Mouse (Mus musculus) layer of hippocampus, adult 11-12 months (tissue): ENCODE data around the gene Ralgps1.

ENCODE experiments used
- DNase-seq: peaks from one replicate; pipeline ENCODE4 v3.0.0; 2022; ENCODE audit warnings: low spot score

The Ralgps1 gene

GRCm38 (mm10) chr2:33370777-33371647 lies at the start of gene Ralgps1:
Gene Ralgps1 (minus strand): TSS chr2:33371486.
- peak; percentile 98 for DNase-seq

DNA sequence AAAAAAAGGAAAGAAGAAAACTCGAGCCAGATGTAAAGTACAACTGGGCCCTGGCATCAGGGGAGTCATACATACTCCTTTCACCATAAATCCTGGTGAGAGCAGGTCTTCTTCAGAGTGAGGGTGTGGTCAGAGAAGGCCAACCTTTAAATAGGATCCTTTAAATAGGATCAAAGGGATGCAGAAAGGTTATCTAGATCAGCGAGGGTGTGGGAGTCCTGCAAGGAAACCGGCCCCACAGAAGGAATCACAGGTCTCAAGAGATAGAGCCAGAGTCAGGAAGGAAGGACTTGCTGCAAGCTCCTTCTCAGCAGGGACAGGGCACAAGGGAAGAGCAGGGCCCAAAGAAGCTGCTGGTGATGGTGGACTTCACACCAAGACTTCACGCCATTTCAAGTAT lies 46.2 kb upstream of the Ralgps1 start:
- DNase-seq = no peak

GRCm38 (mm10) chr2:33414019-33414418 lies 42.7 kb upstream of the Ralgps1 start:
- no peak for DNase-seq

GRCm38 (mm10) chr2:33412111-33412510 lies 40.8 kb upstream of the Ralgps1 start:
- DNase-seq = no peak

GRCm38 (mm10) chr2:33403511-33404003 lies 32.3 kb upstream of the Ralgps1 start:
- DNase-seq = no peak

DNA sequence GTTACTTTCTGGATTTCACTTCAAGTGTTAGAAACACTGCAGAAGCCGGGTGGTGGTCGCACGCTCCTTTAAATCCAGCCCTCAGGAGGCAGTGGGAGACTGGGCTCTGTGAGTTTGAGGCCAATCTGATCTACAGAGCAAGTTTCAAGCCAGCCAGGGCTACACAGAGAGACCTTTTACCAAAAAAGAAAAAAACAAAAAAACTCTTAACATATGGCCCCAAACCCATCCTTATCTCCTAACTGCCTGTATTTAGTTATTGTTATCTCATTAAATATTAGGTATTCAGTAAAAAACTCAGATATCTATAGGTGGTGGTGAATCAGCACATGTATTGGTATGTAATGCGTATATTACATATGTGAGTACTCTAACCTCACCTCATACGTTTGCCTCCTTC lies 31.4 kb upstream of the Ralgps1 start:
- DNase-seq = no peak

DNA sequence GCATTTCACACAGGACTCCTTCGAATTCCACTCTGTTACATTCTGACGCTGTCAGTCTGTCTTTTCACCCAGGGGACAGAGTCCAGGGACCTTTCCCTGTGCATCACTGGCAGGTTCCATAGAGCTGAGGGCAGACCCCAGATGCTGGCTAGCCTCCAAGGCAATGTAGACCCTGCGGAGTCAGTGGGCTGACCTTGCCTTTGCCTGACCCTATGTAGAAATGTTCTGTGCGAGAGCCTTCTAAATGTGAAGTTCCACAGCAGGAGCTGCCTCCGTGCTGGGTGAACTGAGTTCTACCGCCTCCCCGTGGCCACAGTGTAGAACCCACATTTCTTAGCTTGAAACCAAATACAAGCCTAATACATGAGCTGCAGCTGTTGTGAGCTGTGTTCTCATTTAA lies 30.9 kb upstream of the Ralgps1 start:
- peak; percentile 70 for DNase-seq

- DNase-seq = peak; percentile 43
Observed at GRCm38 (mm10) chr2:33401217-33401616, 29.9 kb upstream of the Ralgps1 start.

GRCm38 (mm10) chr2:33400541-33400940 lies 29.3 kb upstream of the Ralgps1 start:
- no peak for DNase-seq

- DNase-seq = no peak
Observed at GRCm38 (mm10) chr2:33399091-33399490, 27.8 kb upstream of the Ralgps1 start.

DNA sequence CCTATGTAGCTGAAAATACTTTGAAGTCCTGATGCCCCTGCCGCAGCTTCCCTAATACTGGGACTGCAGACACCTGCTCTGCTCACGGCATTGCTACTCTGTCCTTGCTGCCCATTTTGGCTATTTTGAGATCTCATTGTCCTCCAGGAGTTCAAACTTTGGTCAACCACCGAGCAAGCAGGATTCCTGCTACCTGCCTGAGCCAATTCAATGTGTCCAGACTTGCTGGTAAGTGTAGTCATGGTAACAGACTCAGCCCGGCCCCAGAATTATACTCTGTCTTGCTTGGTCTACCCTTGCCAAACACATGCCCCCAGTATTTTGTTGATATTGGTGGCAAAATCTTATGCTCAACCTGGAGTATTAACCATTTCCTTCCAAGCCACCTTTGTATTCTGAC lies 25.8 kb upstream of the Ralgps1 start:
- no peak for DNase-seq

DNA sequence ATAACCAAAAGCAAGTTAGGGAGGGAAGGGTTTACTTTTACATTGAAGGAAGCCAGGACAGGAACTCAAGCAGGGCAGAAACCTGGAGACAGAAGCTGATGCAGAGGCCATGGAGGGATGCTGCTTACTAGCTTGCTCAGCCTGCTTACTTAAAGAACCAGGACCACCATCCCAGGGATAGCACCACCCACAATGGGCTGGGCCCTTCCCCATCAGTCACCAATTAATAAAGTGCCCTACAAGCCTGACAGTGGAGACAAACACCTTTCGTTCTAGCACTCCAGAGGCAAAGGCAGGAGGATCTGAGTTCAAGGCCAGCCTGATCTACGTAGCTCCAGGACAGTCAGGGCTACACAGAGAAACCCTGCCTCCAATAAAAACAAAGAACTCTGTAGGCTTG lies 23.8 kb upstream of the Ralgps1 start:
- no peak for DNase-seq

DNA sequence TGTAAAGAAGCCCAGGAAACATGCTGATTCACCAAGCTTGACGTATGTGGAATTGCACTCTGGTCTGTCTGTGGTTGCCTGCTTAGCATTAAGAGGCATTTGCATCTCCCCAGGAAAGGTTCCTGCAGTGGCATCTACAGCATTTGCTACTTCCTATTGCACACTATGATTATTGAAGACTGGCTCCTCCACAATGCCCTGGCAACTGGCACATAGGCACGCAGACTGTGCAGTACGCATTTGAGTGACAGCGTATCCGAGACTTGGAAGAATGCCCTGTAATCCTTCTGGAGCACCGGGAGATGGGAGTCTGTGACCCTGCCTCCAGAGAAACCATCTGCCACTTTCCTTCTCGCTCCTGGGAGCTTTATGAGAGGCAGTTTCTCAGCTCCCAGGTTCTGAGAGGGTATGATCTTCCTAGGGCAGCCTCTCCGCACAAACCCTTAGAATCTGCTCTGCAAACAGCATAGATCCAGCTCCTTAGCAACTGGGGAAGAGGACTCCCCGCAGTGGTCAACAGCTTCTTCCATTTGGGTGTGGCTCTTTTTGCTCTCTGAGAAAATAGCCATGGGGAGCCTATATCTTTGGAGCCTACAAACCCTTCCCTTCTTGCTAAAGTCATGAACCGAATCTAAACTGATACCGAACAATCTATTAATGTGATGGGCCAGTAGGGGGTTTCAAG lies 22.8 kb upstream of the Ralgps1 start:
- peak; percentile 54 for DNase-seq

DNA sequence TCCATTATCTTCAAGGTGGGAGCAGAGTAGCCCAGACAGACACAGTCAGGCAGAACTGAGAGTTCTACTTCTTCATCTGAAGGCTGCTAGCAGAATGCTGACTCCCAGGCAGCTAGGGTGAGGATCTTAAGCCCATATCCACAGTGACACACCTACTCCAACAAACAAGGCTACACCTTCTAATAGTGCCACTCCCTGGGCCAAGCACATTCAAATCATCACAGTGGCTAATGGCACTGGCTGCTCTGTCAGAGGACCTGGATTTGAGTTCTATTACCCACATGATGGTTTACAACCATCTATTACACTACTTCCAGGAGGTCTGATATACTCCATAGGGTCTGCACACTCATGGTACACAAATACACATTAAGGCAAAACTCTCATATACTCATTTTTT lies 21.7 kb upstream of the Ralgps1 start:
- no peak for DNase-seq

GRCm38 (mm10) chr2:33371648-33372408 lies 542 bp upstream of the Ralgps1 start:
- DNase-seq = no peak

- no peak for DNase-seq
Observed at GRCm38 (mm10) chr2:33370276-33370776, 960 bp downstream of the Ralgps1 start.

DNA sequence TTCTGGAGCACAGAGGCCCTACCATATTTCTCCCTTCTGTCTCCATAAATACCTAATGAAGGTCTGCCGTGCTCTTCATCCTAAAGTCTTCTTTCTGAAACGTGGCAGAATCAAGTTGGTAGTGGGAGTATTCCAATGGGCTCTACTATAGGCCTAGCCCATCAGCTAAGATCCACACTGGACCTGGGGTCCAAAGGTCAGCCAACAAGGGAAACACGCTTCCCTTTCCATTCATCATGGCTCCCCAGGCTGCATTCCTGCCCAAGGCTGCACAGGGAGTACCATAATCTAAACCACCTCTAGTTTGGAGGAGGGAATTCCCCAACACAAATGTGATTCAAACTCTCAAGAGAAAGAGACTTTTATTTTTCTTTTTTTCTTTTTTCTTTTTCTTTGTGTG lies 1.8 kb downstream of the Ralgps1 start:
- no peak for DNase-seq

- DNase-seq = no peak
Observed at GRCm38 (mm10) chr2:33368486-33368885, 2.8 kb downstream of the Ralgps1 start.

GRCm38 (mm10) chr2:33365703-33366471 lies 5.4 kb downstream of the Ralgps1 start:
- DNase-seq = peak; percentile 67

DNA sequence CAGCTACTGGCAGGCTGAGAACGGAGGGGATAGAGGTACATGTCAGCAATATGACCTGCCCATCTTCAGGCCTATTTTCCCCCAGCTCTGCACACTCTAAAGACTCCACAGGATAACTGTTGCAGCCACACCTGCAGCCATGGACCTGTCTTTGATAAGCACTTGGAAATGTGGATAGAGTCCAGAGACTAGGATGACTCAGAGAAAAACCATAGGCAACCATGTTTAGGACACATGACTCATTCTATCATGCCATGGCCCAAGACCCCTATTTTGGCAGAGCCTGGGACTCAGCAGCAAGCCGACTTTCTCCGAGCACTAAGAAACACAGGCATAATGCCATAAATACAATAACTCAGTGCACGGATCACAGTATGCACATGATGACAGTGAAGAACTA lies 6.6 kb downstream of the Ralgps1 start:
- DNase-seq = no peak

DNA sequence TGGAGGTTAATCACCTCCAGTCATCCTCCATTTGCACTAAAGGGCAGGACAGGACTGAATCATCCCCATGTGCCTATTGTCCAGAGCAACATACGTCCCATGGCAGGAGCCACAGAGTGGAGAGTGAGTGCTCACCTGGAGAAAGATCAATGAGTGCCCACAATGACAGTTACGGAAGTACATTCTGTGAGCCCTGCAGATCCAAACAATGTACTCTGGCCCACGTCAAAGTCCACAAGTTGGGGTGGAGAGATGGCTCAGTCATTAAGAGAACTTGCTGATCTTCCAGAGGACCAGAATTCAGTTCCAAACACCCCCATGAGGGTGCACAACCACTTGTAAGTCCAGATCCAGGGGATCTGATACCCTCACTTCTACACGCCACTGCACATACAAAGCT lies 7.4 kb downstream of the Ralgps1 start:
- no peak for DNase-seq
